Mouse (Mus musculus) heart, adult 2 months (tissue): Measurements from ENCODE around the gene Vps25. TPM values are rescaled to one million over a fixed set of nuclear protein-coding genes. Genes with fewer than 3 reads are reported as not detected.

Experiments used
- DNase-seq, 2 experiments: peaks; one replicate each; pipeline ENCODE4 v3.0.0; 2021
- H3K27ac ChIP-seq: fragments of 200-600 bp; 2 replicates; pipeline ENCODE4 v1.8.1; 2022
- H3K27me3 ChIP-seq: fragments of 200-500 bp; 2 replicates; pipeline ENCODE4 v1.6.1; 2012; ENCODE audit warnings: mild to moderate bottlenecking, low read length, inconsistent platforms, mixed read lengths; ENCODE audit not compliant: control insufficient read depth, insufficient read depth
- H3K36me3 ChIP-seq: fragments of 200-500 bp; 2 replicates; pipeline ENCODE4 v1.6.1; 2012; ENCODE audit warnings: low read length, inconsistent platforms; ENCODE audit not compliant: control insufficient read depth, insufficient read depth
- H3K4me1 ChIP-seq: fragments of 200-500 bp; 2 replicates; pipeline ENCODE4 v1.6.1; 2011; ENCODE audit warnings: low read length; ENCODE audit not compliant: control insufficient read depth, insufficient read depth
- H3K4me3 ChIP-seq: fragments of 200-600 bp; 2 replicates; pipeline ENCODE4 v1.8.1; 2022
- H3K79me2 ChIP-seq: fragments of 200-500 bp; replicated peaks from 2 replicates; pipeline ENCODE4 v1.6.1; 2012; ENCODE audit warnings: mild to moderate bottlenecking, inconsistent platforms, low read length, moderate library complexity, mixed read lengths; ENCODE audit not compliant: control insufficient read depth, insufficient read depth
- H3K9ac ChIP-seq: fragments of 200-500 bp; 2 replicates; pipeline ENCODE4 v1.6.1; 2012; ENCODE audit warnings: low read depth, mild to moderate bottlenecking, control low read depth, inconsistent platforms, low read length, mixed read lengths
- CTCF ChIP-seq: fragments of 200-600 bp; IDR thresholded peaks from 2 replicates; pipeline ENCODE4 v1.8.1; 2022; ENCODE audit warnings: antibody characterized with exemption, mild to moderate bottlenecking, moderate library complexity
- EP300 ChIP-seq: fragments of 200-500 bp; IDR thresholded peaks from 2 replicates; pipeline ENCODE4 v1.6.1; 2011; ENCODE audit warnings: low read depth, low read length, control low read depth; ENCODE audit not compliant: insufficient read depth
- POLR2A ChIP-seq: fragments of 200-500 bp; IDR thresholded peaks from 2 replicates; pipeline ENCODE4 v1.6.1; 2011; ENCODE audit warnings: mild to moderate bottlenecking, low read depth, low read length, control low read depth; ENCODE audit not compliant: insufficient read depth
- WGBS: fragments of 180-500 bp; shearing (Covaris S2); methylation state at CpG from one replicate; pipeline ENCODE4 v1.1.7; 2018; 5-methylcytosine and 5-hydroxymethylcytosine counted together
- intact Hi-C: fragments of 180-260 bp; cut with DNase I; formaldehyde crosslinking; loops from one replicate; pipeline ENCODE4 v1.15.1; 2025
- polyA plus RNA-seq: library from polyadenylated mRNA; depleted of rRNA; stranded (reverse); fragments of >200 nt; gene quantifications from 2 replicates; pipeline ENCODE4 v1.2.3, GENCODE M21; 2012
- total RNA-seq, 2 experiments: library from RNA; stranded (reverse); gene quantifications; 2 replicates each; pipeline ENCODE4 v1.2.3; 2021

Gene Vps25
- total and polyA plus RNA-seq, 3 experiments = 82.5 to 90.1 (median 83.2) TPM

DNA sequence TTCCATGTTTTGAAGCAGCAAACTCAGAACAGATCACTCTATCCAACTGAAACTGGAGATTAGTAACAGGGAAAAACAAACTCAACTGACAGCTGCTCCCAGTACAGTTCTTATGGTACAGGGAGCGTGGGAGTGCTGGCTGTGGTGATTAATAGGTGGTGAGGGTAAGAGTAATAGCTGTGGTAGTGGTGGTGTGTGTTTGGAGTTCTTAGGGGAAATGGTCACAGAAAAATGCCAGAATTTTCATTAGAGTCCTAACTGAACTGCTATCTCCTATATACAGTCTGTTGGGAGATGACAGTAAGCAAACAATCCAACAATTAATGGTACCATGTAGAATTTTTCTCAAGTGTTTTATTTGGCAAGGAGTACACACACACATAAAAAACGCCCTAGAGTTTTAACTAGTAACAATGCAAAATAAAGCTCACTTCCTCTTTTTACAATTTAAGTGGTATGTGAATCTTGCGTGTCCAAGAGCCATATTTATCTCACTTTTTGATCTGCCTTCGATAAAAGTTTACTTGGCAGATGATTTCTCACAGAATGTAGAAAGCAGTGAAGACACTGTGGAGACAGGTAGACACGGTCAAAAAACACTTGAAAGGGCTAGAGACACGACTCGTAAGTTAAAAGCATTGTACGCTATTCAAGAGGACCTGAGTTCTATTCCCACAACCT, 32.1 kb upstream of the Vps25 start:
- TF ChIP-seq POLR2A (no peak), EP300 (no peak), CTCF (no peak)
- Histone ChIP-seq H3K79me2 (peaks cover 5% of the 10 kb centered on the region), H3K27ac (peak overlapping the region; percentile 3; the same call in 1 of the 2 replicates), H3K4me3 (no peak overlapping the region), H3K27me3 (no peaks in the 10 kb centered on the region), H3K4me1 (peaks cover 6% of the 10 kb centered on the region), H3K9ac (no peak overlapping the region), H3K36me3 (peaks cover 25% of the 10 kb centered on the region)
- intact Hi-C loops = no loop called here
- 58% methylated on average over 8 of the region's 8 CpGs for WGBS
- no peak for DNase-seq

DNA sequence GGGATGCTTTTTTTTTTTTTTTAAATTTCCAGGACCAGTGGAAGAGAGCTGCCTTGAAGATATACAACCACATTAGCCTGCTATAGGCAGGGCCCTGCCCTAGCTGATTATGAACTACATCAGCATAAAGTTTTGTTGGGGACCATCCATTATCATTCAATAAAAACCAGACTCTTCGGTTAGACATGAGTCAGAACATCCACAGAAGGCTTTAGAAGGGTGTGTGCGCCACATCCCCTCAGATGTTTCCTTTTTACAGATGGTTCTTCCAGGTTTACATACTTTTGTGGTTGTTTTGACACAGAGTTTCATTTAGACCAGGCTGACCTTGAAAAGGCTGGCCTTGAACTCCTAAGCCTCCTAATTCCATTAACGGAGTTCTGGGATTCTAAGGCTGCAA, 29.2 kb upstream of the Vps25 start:
- H3K9ac ChIP-seq = no peak overlapping the region; the same call in 1 of the 2 replicates
- intact Hi-C loops = no loop called here
- H3K4me3 ChIP-seq = no peak overlapping the region
- DNase-seq = no peak
- peaks cover 5% of the 10 kb centered on the region for H3K79me2 ChIP-seq
- H3K36me3 ChIP-seq = peaks cover 25% of the 10 kb centered on the region
- 41% methylated on average over 3 of the region's 3 CpGs for WGBS
- peak overlapping the region; percentile 96 for H3K27ac ChIP-seq
- H3K27me3 ChIP-seq = no peaks in the 10 kb centered on the region
- TF ChIP-seq POLR2A = 0 out of 2 replicates have a peak, but pooled peaks have one; percentile 13
- no peak for TF ChIP-seq EP300
- TF ChIP-seq CTCF = no peak
- peaks cover 9% of the 10 kb centered on the region for H3K4me1 ChIP-seq

DNA sequence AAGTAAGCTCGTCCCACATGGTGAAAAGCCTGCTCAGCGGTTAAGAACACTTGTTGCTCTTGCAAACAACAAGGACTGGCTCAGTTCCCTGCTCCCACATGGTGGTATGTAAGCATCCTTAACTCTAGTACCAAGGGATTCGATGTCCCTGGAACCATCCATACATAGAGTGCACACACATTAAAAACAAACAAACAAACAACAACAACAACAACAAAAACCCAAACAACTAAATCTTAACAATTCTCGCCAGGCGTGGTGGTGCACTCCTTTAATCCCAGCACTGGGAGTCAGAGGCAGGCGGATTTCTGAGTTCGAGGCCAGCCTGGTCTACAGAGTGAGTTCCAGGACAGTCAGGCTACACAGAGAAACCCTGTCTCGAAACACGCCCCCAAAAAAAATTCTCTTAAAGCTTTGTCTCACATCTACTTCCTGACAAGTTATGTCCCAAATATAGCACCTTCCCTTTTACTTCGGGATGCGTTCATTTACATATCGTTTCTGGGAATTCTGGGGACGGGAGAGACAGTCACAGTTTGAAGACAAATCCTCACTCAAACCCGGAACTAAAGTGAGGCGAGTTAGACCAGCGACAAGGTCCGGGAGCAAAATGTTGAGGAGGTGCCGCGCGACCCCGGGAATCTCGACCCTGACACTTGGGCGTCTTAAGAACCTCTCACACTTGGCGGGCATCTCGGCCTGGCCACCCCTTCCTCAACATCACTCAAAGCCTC, 28.0 kb upstream of the Vps25 start:
- WGBS = 12% methylated on average over 25 of the region's 25 CpGs

GRCm38 (mm10) chr11:101226065-101226701, 27.3 kb upstream of the Vps25 start, which contains the start of gene Ezh1:
Gene Ezh1, minus strand, starts transcription at chr11:101226463.
- Histone ChIP-seq H3K27ac (peak within 1 kb of the TSS; percentile 96), H3K4me3 (peak within 1 kb of the TSS; percentile 85), H3K4me1 (peaks cover 17% of the 10 kb centered on the region), H3K27me3 (no peaks in the 10 kb centered on the region), H3K79me2 (peaks cover 5% of the 10 kb centered on the region), H3K9ac (peak within 1 kb of the TSS; percentile 78), H3K36me3 (peaks cover 20% of the 10 kb centered on the region)
- 1% methylated on average over 53 of the region's 56 CpGs for WGBS
- intact Hi-C loops = no loop called here
- peak; percentile 94 to 97 for DNase-seq
- TF ChIP-seq POLR2A (peak; percentile 81), EP300 (no peak), CTCF (peak; percentile 53)

More for the DNA sequence above, 28.0 kb upstream of the Vps25 start:
- Histone ChIP-seq H3K36me3 (peaks cover 25% of the 10 kb centered on the region), H3K4me3 (peak overlapping the region; percentile 85), H3K9ac (peak overlapping the region; percentile 78), H3K79me2 (peaks cover 5% of the 10 kb centered on the region), H3K27me3 (no peaks in the 10 kb centered on the region), H3K4me1 (peaks cover 16% of the 10 kb centered on the region), H3K27ac (peak overlapping the region; percentile 96)
- DNase-seq = no peak
- intact Hi-C loops = no loop called here
- TF ChIP-seq CTCF = no peak
- no peak for TF ChIP-seq POLR2A
- TF ChIP-seq EP300 = no peak

GRCm38 (mm10) chr11:101229361-101229900, 24.1 kb upstream of the Vps25 start:
- Histone ChIP-seq H3K79me2 (peaks cover 2% of the 10 kb centered on the region; the same call in 1 of the 2 replicates), H3K27ac (peak overlapping the region; percentile 98), H3K36me3 (peaks cover 7% of the 10 kb centered on the region), H3K9ac (0 out of 2 replicates have a peak overlapping the region, but pooled peaks have one; percentile 4), H3K4me1 (peaks cover 18% of the 10 kb centered on the region), H3K4me3 (no peak overlapping the region; the same call in 1 of the 2 replicates), H3K27me3 (no peaks in the 10 kb centered on the region)
- no peak for TF ChIP-seq POLR2A
- TF ChIP-seq CTCF = no peak
- TF ChIP-seq EP300 = no peak
- peak; percentile 46 to 53 for DNase-seq
- intact Hi-C loops = no loop called here
- 21% methylated on average over 8 of the region's 8 CpGs for WGBS
